Mouse (Mus musculus) C2C12 (cell line): ENCODE measurements around the gene Igfbp1.

ENCODE experiments used
- CTCF ChIP-seq: IDR thresholded peaks from one replicate; pipeline ENCODE4 v1.5.1; 2011; ENCODE audit not compliant: control insufficient read depth, insufficient read depth, insufficient read length
- FOSL1 ChIP-seq: IDR thresholded peaks from one replicate; pipeline ENCODE4 v1.8.0; 2011; ENCODE audit warnings: mild to moderate bottlenecking, low read length; ENCODE audit not compliant: poor library complexity, insufficient read depth, severe bottlenecking
- MAX ChIP-seq: IDR thresholded peaks from one replicate; pipeline ENCODE4 v1.6.1; 2011; ENCODE audit warnings: mild to moderate bottlenecking, control low read depth
- MYOD1 ChIP-seq: IDR thresholded peaks from one replicate; pipeline ENCODE4 v1.6.1; 2011; ENCODE audit warnings: low read depth; ENCODE audit not compliant: control insufficient read depth, insufficient read length
- MYOG ChIP-seq: IDR thresholded peaks from one replicate; pipeline ENCODE4 v1.6.1; 2011; ENCODE audit not compliant: control insufficient read depth, insufficient read length; ENCODE audit errors: extremely low read depth
- USF1 ChIP-seq: IDR thresholded peaks from one replicate; pipeline ENCODE4 v1.6.1; 2011; ENCODE audit warnings: low read depth, mild to moderate bottlenecking, control low read depth, moderate library complexity

- TF ChIP-seq CTCF (no peak), USF1 (no peak), MYOG (no peak), FOSL1 (no peak), MAX (no peak), MYOD1 (no peak)
These were observed 13.6 kb downstream of the Igfbp1 start for GRCm38 (mm10) chr11:7211211-7211610.
